Mouse (Mus musculus) E14TG2a.4 (cell line): ENCODE measurements around the gene Mms19.

Experiments
- CTCF ChIP-seq: conservative IDR thresholded peaks from 2 replicates; pipeline ENCODE4 v1.5.1; 2014; ENCODE audit warnings: low read length
- NANOG ChIP-seq: IDR thresholded peaks from 2 replicates; pipeline ENCODE4 v1.6.1; 2014; ENCODE audit warnings: borderline replicate concordance, low read length, mixed read lengths

GRCm38 (mm10) chr19:42008586-42008985, 27.6 kb upstream of the Mms19 start:
- TF ChIP-seq CTCF (no peak), NANOG (no peak)
